ENCODE assay signal across 9 mouse cellular contexts in the genomic region with DNA sequence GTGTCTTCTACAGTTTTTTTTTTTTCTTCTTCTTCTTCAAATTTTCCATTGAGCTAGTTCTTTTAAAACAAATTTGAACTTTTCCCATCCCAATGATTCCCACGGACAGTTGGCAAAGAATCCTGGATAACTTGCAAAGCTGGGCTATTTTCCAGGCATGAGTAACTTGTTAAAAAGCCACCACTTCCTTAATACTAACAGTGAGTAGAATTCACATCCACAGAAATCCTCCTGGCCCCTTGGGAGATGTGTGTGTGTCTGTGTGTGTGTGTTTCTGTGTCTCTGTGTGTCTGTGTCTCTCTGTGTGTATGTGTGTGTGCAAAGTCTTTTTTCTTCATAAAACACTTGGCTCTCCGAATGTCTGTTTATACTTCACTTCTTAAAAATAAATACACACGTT.
DNase-seq lines count a peak whose midpoint lies in the region; ATAC-seq and TF ChIP-seq lines count a peak whose summit lies in the region.
"Had no signal": no experiment of that assay in that cellular context is flagged by ENCODE, and none has a peak within 500 bp of the region (broad histone marks: within the 10 kb centered on the region; RNA-seq: fewer than 3 reads in every experiment).

No protein-coding gene starts in this region.

- H3K27me3 ChIP-seq in limb, embryonic 14.5 days (ENCODE audit: control insufficient read depth, insufficient read depth, low read length) = no peaks in the 10 kb centered on the region
- no peaks in the 10 kb centered on the region for H3K27me3 ChIP-seq in limb, embryonic 10.5 days (ENCODE audit: low read depth, poor library complexity, severe bottlenecking)
- H3K27me3 ChIP-seq: limb, embryonic 13.5 days had no signal

- peak; percentile 47 for DNase-seq in limb, embryonic 14.5 days (ENCODE audit: low spot score)
- DNase-seq in limb, embryonic 10.5 days (ENCODE audit: low spot score) = no peak
- DNase-seq in heart, postnatal 10 days = peak; percentile 71
- DNase-seq in lung, postnatal 14 days = peak; percentile 40
- DNase-seq in left cerebral cortex, adult 18-20 months (ENCODE audit: low spot score in 2 of 2) = no peak
- DNase-seq: thymus, adult 18-20 months had no signal

- WGBS in limb, embryonic 14.5 days = 49% methylated on average over 3 of the region's 3 CpGs
- WGBS in limb, embryonic 10.5 days = 82% methylated on average over 3 of the region's 3 CpGs

- TF ChIP-seq POLR2A in limb, embryonic 14.5 days (IDR thresholded peaks at IDR 0.05; ENCODE audit: borderline replicate concordance, extremely low read depth, insufficient read depth, insufficient read length) = no peak
- TF ChIP-seq POLR2A in embryonic fibroblast, embryonic 13.5 days (IDR thresholded peaks at IDR 0.05; ENCODE audit: low read depth, low read length) = no peak

- no peak for TF ChIP-seq CTCF in embryonic fibroblast, embryonic 13.5 days (IDR thresholded peaks at IDR 0.05; ENCODE audit: borderline replicate concordance, insufficient read depth, low read length)

- no peak for ATAC-seq in limb, embryonic 14.5 days (ENCODE audit: low FRiP score, low read depth)
- ATAC-seq in megakaryocyte, adult 5-6 weeks (ENCODE audit: poor library complexity, severe bottlenecking) = no peak

- no peaks in the 10 kb centered on the region for H3K9me3 ChIP-seq in limb, embryonic 14.5 days (ENCODE audit: control insufficient read depth, low read length)
- no peaks in the 10 kb centered on the region for H3K9me3 ChIP-seq in limb, embryonic 10.5 days (replicated peaks)
- H3K9me3 ChIP-seq: limb, embryonic 13.5 days had no signal

- H3K4me3 ChIP-seq in limb, embryonic 14.5 days (replicated peaks; ENCODE audit: low read length) = no peak overlapping the region
- H3K4me3 ChIP-seq in limb, embryonic 10.5 days = no peak overlapping the region
- H3K4me3 ChIP-seq in embryonic fibroblast, embryonic 13.5 days (ENCODE audit: insufficient read depth, low read length) = no peak overlapping the region
- H3K4me3 ChIP-seq: limb, embryonic 13.5 days had no signal

- no peak overlapping the region for H3K9ac ChIP-seq in limb, embryonic 14.5 days (ENCODE audit: low read depth, low read length, severe bottlenecking)
- H3K9ac ChIP-seq: limb, embryonic 13.5 days had no signal

- no peaks in the 10 kb centered on the region for H3K36me3 ChIP-seq in limb, embryonic 14.5 days (ENCODE audit: control insufficient read depth, insufficient read depth, low read length)
- H3K36me3 ChIP-seq in limb, embryonic 10.5 days = no peaks in the 10 kb centered on the region
- H3K36me3 ChIP-seq: limb, embryonic 13.5 days had no signal

- no peak overlapping the region for H3K4me2 ChIP-seq in limb, embryonic 14.5 days (replicated peaks; ENCODE audit: low read depth, low read length, severe bottlenecking)
- H3K4me2 ChIP-seq: limb, embryonic 13.5 days had no signal

- H3K4me1 ChIP-seq in limb, embryonic 14.5 days (ENCODE audit: control insufficient read depth, insufficient read depth, low read length) = 0 out of 2 replicates have a peak, but pooled peaks cover 2% of the 10 kb centered on the region
- no peaks in the 10 kb centered on the region for H3K4me1 ChIP-seq in limb, embryonic 10.5 days
- H3K4me1 ChIP-seq in embryonic fibroblast, embryonic 13.5 days (ENCODE audit: control insufficient read depth, insufficient read depth, low read length) = peaks cover 2% of the 10 kb centered on the region; the same call in 1 of the 2 replicates
- H3K4me1 ChIP-seq: limb, embryonic 13.5 days had no signal

- no peak overlapping the region for H3K27ac ChIP-seq in limb, embryonic 14.5 days (replicated peaks; ENCODE audit: low read depth, low read length)
- no peak overlapping the region for H3K27ac ChIP-seq in limb, embryonic 10.5 days
- peak overlapping the region; percentile 61; the same call in 1 of the 2 replicates for H3K27ac ChIP-seq in embryonic fibroblast, embryonic 13.5 days (ENCODE audit: insufficient read depth, low read length)
- H3K27ac ChIP-seq: limb, embryonic 13.5 days had no signal

- intact Hi-C loops in heart, postnatal 10 days (cut with DNase I) = loop anchor here (2.0 to 5.0 kb wide), 5 partner anchors 55 to 730 kb away; no protein-coding TSS in a partner anchor

Comparison
In these comparisons a context has a peak if more than half of its experiments do, and no peak if none do; other contexts are left out.
1. DNase-seq: peak in limb, embryonic 14.5 days (single experiment), heart, postnatal 10 days (2 of 2) and lung, postnatal 14 days (single experiment); none in limb, embryonic 10.5 days (single experiment) and left cerebral cortex, adult 18-20 months (0 of 2).